Mouse (Mus musculus) liver, adult 2 months (tissue): Measurements from ENCODE around the gene Wdr76.
"Not testable (repeated sequence)": the region's sequence is repeated elsewhere in the genome, so short reads cannot be mapped to it uniquely, and the experiment has no call there.

ENCODE experiments used
- CTCF ChIP-seq: fragments of 200-500 bp; IDR thresholded peaks from 2 replicates; pipeline ENCODE4 v1.5.1; 2011; ENCODE audit warnings: low read depth, low read length, control low read depth
- POLR2A ChIP-seq: fragments of 200-500 bp; IDR thresholded peaks from 2 replicates; pipeline ENCODE4 v1.6.1; 2011; ENCODE audit warnings: low read length, control low read depth; ENCODE audit not compliant: insufficient read depth; ENCODE audit errors: extremely low read depth

GRCm38 (mm10) chr2:121473301-121474179 lies 33.0 kb upstream of the Wdr76 start, which contains the start of gene Mfap1b:
- TF ChIP-seq CTCF, result not testable (repeated sequence)
- TF ChIP-seq POLR2A, result peak; percentile 88
